Mouse (Mus musculus): ENCODE data around the gene Scel.
A peak's percentile ranks its signal among the peaks of the same experiment; 100 is the strongest.

DNA sequence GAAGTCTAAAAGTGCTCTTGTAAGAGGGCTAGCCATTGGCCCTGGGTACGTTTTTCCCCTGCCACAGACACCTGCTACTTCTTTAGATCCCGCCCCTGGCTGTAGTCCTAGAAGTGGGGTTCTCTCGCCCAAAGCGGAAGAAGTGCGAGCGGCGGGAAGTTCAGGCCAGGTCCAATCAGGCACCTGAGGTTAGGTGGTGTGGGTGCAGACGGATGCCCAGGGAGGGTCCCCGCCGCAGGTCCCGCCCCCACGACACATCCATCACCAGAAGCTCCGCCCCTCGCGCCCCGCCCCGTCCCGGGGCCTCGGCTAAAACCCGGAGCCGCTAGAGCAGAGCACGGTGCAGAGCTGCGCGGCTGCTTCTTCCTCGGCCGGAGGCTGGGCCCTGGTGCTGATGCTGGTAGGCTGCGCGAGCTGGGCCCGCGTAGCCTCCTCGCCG lies 136.8 kb downstream of the Scel start, which contains the start of gene Slain1:
- TF ChIP-seq POLR2A (IDR thresholded peaks at IDR 0.05; ENCODE audit: borderline replicate concordance, extremely low read depth, low read depth, low read length) (peak; percentile 43; the same call in 1 of the 2 replicates), CTCF (IDR thresholded peaks at IDR 0.05; ENCODE audit: insufficient read depth, low read length) (no peak)
